Mouse (Mus musculus): ENCODE measurements at regions not wholly inside any gene's neighbourhood (a gene's known extent, or its start where the extent isn't known, plus 50 kb on each side); places are given as distances from the start of the nearest gene placed in this dataset.

- H3K9ac ChIP-seq (ENCODE audit: low read depth, low read length): no peak overlapping the region
- H3K9me3 ChIP-seq (ENCODE audit: control insufficient read depth, low read length): no peaks in the 10 kb centered on the region
- no peak overlapping the region for H3K27ac ChIP-seq (ENCODE audit: low read depth, low read length)
- no peak for DNase-seq (ENCODE audit: low spot score)
- no peaks in the 10 kb centered on the region for H3K27me3 ChIP-seq (replicated peaks; ENCODE audit: control insufficient read depth, insufficient read depth, low read length)
- no peaks in the 10 kb centered on the region for H3K36me3 ChIP-seq (ENCODE audit: control insufficient read depth, insufficient read depth, low read length)
- H3K4me1 ChIP-seq (replicated peaks; ENCODE audit: control insufficient read depth, insufficient read depth, low read length): peaks cover 11% of the 10 kb centered on the region; the same call in 1 of the 2 replicates
- ATAC-seq (replicated peaks; ENCODE audit: low FRiP score): no peak
- 76% methylated on average over 17 of the region's 17 CpGs for WGBS
- no peak overlapping the region for H3K4me2 ChIP-seq
- no peak overlapping the region for H3K4me3 ChIP-seq (ENCODE audit: low read depth, low read length)
Observed at GRCm38 (mm10) chr14:76685830-76686761, 129.4 kb upstream of the Serp2 start.

GRCm38 (mm10) chr14:76684327-76684726 is 127.6 kb upstream of the Serp2 start:
- DNase-seq (ENCODE audit: low spot score) (no peak), ATAC-seq (replicated peaks; ENCODE audit: low FRiP score) (no peak)
- H3K9me3 ChIP-seq (ENCODE audit: control insufficient read depth, low read length): no peaks in the 10 kb centered on the region
- H3K4me1 ChIP-seq (replicated peaks; ENCODE audit: control insufficient read depth, insufficient read depth, low read length): peaks cover 11% of the 10 kb centered on the region; the same call in 1 of the 2 replicates
- 81% methylated on average over 2 of the region's 2 CpGs for WGBS
- no peak overlapping the region for H3K4me3 ChIP-seq (ENCODE audit: low read depth, low read length)
- H3K36me3 ChIP-seq (ENCODE audit: control insufficient read depth, insufficient read depth, low read length): no peaks in the 10 kb centered on the region
- H3K9ac ChIP-seq (ENCODE audit: low read depth, low read length): no peak overlapping the region
- no peak overlapping the region for H3K4me2 ChIP-seq
- H3K27me3 ChIP-seq (replicated peaks; ENCODE audit: control insufficient read depth, insufficient read depth, low read length): no peaks in the 10 kb centered on the region
- H3K27ac ChIP-seq (ENCODE audit: low read depth, low read length): no peak overlapping the region

GRCm38 (mm10) chr14:76681581-76682377 is 125.1 kb upstream of the Serp2 start:
- WGBS: 57% methylated on average over 8 of the region's 8 CpGs

GRCm38 (mm10) chr14:76678512-76679134 is 121.9 kb upstream of the Serp2 start:
- 68% methylated on average over 5 of the region's 5 CpGs for WGBS
- Histone ChIP-seq H3K4me2 (no peak overlapping the region), H3K27me3 (replicated peaks; ENCODE audit: control insufficient read depth, insufficient read depth, low read length) (no peaks in the 10 kb centered on the region), H3K9me3 (ENCODE audit: control insufficient read depth, low read length) (no peaks in the 10 kb centered on the region), H3K4me3 (ENCODE audit: low read depth, low read length) (no peak overlapping the region), H3K36me3 (ENCODE audit: control insufficient read depth, insufficient read depth, low read length) (no peaks in the 10 kb centered on the region), H3K4me1 (replicated peaks; ENCODE audit: control insufficient read depth, insufficient read depth, low read length) (peaks cover 10% of the 10 kb centered on the region), H3K9ac (ENCODE audit: low read depth, low read length) (no peak overlapping the region), H3K27ac (ENCODE audit: low read depth, low read length) (no peak overlapping the region)
- DNase-seq (ENCODE audit: low spot score): no peak
- no peak for ATAC-seq (replicated peaks; ENCODE audit: low FRiP score)

More at GRCm38 (mm10) chr14:76681581-76682377, 125.1 kb upstream of the Serp2 start:
- no peaks in the 10 kb centered on the region for H3K27me3 ChIP-seq (replicated peaks; ENCODE audit: control insufficient read depth, insufficient read depth, low read length)
- peaks cover 6% of the 10 kb centered on the region; the same call in 1 of the 2 replicates for H3K4me1 ChIP-seq (replicated peaks; ENCODE audit: control insufficient read depth, insufficient read depth, low read length)
- no peaks in the 10 kb centered on the region for H3K9me3 ChIP-seq (ENCODE audit: control insufficient read depth, low read length)
- ATAC-seq (replicated peaks; ENCODE audit: low FRiP score) (no peak), DNase-seq (ENCODE audit: low spot score) (no peak)
- no peak overlapping the region for H3K4me2 ChIP-seq
- no peak overlapping the region for H3K27ac ChIP-seq (ENCODE audit: low read depth, low read length)
- no peak overlapping the region for H3K4me3 ChIP-seq (ENCODE audit: low read depth, low read length)
- H3K36me3 ChIP-seq (ENCODE audit: control insufficient read depth, insufficient read depth, low read length): no peaks in the 10 kb centered on the region
- H3K9ac ChIP-seq (ENCODE audit: low read depth, low read length): no peak overlapping the region

- no peaks in the 10 kb centered on the region for H3K36me3 ChIP-seq (ENCODE audit: control insufficient read depth, insufficient read depth, low read length)
Observed at GRCm38 (mm10) chr14:76674949-76675348, 118.3 kb upstream of the Serp2 start.

GRCm38 (mm10) chr14:76673671-76674331 is 117.1 kb upstream of the Serp2 start:
- Histone ChIP-seq H3K27ac (ENCODE audit: low read depth, low read length) (no peak overlapping the region), H3K9ac (ENCODE audit: low read depth, low read length) (no peak overlapping the region), H3K36me3 (ENCODE audit: control insufficient read depth, insufficient read depth, low read length) (no peaks in the 10 kb centered on the region), H3K4me3 (ENCODE audit: low read depth, low read length) (no peak overlapping the region), H3K4me2 (peak overlapping the region; percentile 39), H3K4me1 (replicated peaks; ENCODE audit: control insufficient read depth, insufficient read depth, low read length) (peaks cover 20% of the 10 kb centered on the region), H3K27me3 (replicated peaks; ENCODE audit: control insufficient read depth, insufficient read depth, low read length) (no peaks in the 10 kb centered on the region), H3K9me3 (ENCODE audit: control insufficient read depth, low read length) (no peaks in the 10 kb centered on the region)
- ATAC-seq (replicated peaks; ENCODE audit: low FRiP score) (peak; percentile 50; the same call in 1 of the 2 replicates), DNase-seq (ENCODE audit: low spot score) (no peak)
- WGBS: 44% methylated on average over 11 of the region's 11 CpGs

More at GRCm38 (mm10) chr14:76674949-76675348, 118.3 kb upstream of the Serp2 start:
- H3K27ac ChIP-seq (ENCODE audit: low read depth, low read length): no peak overlapping the region
- H3K4me2 ChIP-seq: no peak overlapping the region
- no peak overlapping the region for H3K4me3 ChIP-seq (ENCODE audit: low read depth, low read length)
- no peaks in the 10 kb centered on the region for H3K27me3 ChIP-seq (replicated peaks; ENCODE audit: control insufficient read depth, insufficient read depth, low read length)
- ATAC-seq (replicated peaks; ENCODE audit: low FRiP score): no peak
- no peak overlapping the region for H3K9ac ChIP-seq (ENCODE audit: low read depth, low read length)
- no peaks in the 10 kb centered on the region for H3K9me3 ChIP-seq (ENCODE audit: control insufficient read depth, low read length)
- 43% methylated on average over 8 of the region's 8 CpGs for WGBS
- no peak for DNase-seq (ENCODE audit: low spot score)
- peaks cover 20% of the 10 kb centered on the region for H3K4me1 ChIP-seq (replicated peaks; ENCODE audit: control insufficient read depth, insufficient read depth, low read length)

- Histone ChIP-seq H3K4me3 (ENCODE audit: low read depth, low read length) (no peak overlapping the region), H3K4me1 (replicated peaks; ENCODE audit: control insufficient read depth, insufficient read depth, low read length) (peaks cover 20% of the 10 kb centered on the region), H3K27me3 (replicated peaks; ENCODE audit: control insufficient read depth, insufficient read depth, low read length) (no peaks in the 10 kb centered on the region), H3K4me2 (peak overlapping the region; percentile 33), H3K9me3 (ENCODE audit: control insufficient read depth, low read length) (no peaks in the 10 kb centered on the region), H3K36me3 (ENCODE audit: control insufficient read depth, insufficient read depth, low read length) (no peaks in the 10 kb centered on the region), H3K9ac (ENCODE audit: low read depth, low read length) (no peak overlapping the region), H3K27ac (ENCODE audit: low read depth, low read length) (no peak overlapping the region)
- ATAC-seq (replicated peaks; ENCODE audit: low FRiP score) (no peak), DNase-seq (ENCODE audit: low spot score) (no peak)
- WGBS: 47% methylated on average over 6 of the region's 6 CpGs
Observed at GRCm38 (mm10) chr14:76672899-76673298, 116.2 kb upstream of the Serp2 start.

GRCm38 (mm10) chr14:76672442-76672841 is 115.8 kb upstream of the Serp2 start:
- WGBS: 57% methylated on average over 2 of the region's 2 CpGs
- ATAC-seq (replicated peaks; ENCODE audit: low FRiP score): peak; percentile 46; the same call in 1 of the 2 replicates
- peak overlapping the region; percentile 33 for H3K4me2 ChIP-seq

More at GRCm38 (mm10) chr14:76672442-76672841, 115.8 kb upstream of the Serp2 start:
- no peaks in the 10 kb centered on the region for H3K9me3 ChIP-seq (ENCODE audit: control insufficient read depth, low read length)
- H3K9ac ChIP-seq (ENCODE audit: low read depth, low read length): no peak overlapping the region
- no peak overlapping the region for H3K4me3 ChIP-seq (ENCODE audit: low read depth, low read length)
- no peak overlapping the region for H3K27ac ChIP-seq (ENCODE audit: low read depth, low read length)
- no peaks in the 10 kb centered on the region for H3K36me3 ChIP-seq (ENCODE audit: control insufficient read depth, insufficient read depth, low read length)
- no peaks in the 10 kb centered on the region for H3K27me3 ChIP-seq (replicated peaks; ENCODE audit: control insufficient read depth, insufficient read depth, low read length)
- peaks cover 20% of the 10 kb centered on the region for H3K4me1 ChIP-seq (replicated peaks; ENCODE audit: control insufficient read depth, insufficient read depth, low read length)
- DNase-seq (ENCODE audit: low spot score): no peak

Measured in liver, embryonic 11.5 days (tissue).